Mouse (Mus musculus): ENCODE results near the gene Retreg3. TPM values are rescaled to one million over a fixed set of nuclear protein-coding genes. Genes with fewer than 3 reads are reported as not detected.

The Retreg3 gene
- total and polyA plus RNA-seq, 3 experiments = 28.5 to 31.8 (median 31.0) TPM

DNA sequence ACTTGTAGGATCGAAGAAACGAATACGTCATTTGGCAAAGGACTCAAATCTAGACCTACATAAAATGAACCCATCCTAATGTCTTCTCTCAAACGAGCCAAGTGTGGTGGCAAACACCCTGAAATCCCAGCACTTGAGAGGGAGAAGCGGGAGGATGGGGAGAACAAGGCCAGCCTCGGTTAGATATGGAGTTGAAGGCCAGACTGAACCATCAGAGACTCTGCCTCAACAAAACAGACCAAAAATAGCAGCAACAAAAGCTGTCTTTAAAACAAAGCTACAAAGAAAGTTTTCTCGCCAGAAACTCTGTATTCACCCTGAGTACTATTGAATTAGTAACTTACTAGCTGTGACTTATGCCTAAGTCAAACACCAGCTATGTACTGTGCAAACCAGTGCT, 17.3 kb upstream of the Retreg3 start:
- no peak for DNase-seq
- no peak overlapping the region for H3K27ac ChIP-seq
- intact Hi-C loops (cut with DNase I) = loop anchor here (5.0 kb wide), 1 partner anchor 35 kb away; the partner anchor contains the start of genes Cntnap1 and Plekhh3
- no peaks in the 10 kb centered on the region for H3K36me3 ChIP-seq (ENCODE audit: control insufficient read depth, insufficient read depth, low read length)
- no peaks in the 10 kb centered on the region for H3K27me3 ChIP-seq (ENCODE audit: control insufficient read depth, insufficient read depth, low read length)
- 79% methylated on average over 7 of the region's 7 CpGs for WGBS
- no peaks in the 10 kb centered on the region for H3K79me2 ChIP-seq (replicated peaks; ENCODE audit: control insufficient read depth, insufficient read depth, low read length)
- H3K4me1 ChIP-seq (ENCODE audit: control insufficient read depth, insufficient read depth, low read length) = peaks cover 3% of the 10 kb centered on the region
- no peak overlapping the region for H3K4me3 ChIP-seq
- no peak for TF ChIP-seq POLR2A (IDR thresholded peaks at IDR 0.05; ENCODE audit: insufficient read depth, low read depth, low read length)
- no peak for TF ChIP-seq EP300 (IDR thresholded peaks at IDR 0.05; ENCODE audit: insufficient read depth, low read depth, low read length)
- no peak for TF ChIP-seq CTCF (IDR thresholded peaks at IDR 0.05)
- H3K9ac ChIP-seq (ENCODE audit: low read depth, low read length) = no peak overlapping the region

DNA sequence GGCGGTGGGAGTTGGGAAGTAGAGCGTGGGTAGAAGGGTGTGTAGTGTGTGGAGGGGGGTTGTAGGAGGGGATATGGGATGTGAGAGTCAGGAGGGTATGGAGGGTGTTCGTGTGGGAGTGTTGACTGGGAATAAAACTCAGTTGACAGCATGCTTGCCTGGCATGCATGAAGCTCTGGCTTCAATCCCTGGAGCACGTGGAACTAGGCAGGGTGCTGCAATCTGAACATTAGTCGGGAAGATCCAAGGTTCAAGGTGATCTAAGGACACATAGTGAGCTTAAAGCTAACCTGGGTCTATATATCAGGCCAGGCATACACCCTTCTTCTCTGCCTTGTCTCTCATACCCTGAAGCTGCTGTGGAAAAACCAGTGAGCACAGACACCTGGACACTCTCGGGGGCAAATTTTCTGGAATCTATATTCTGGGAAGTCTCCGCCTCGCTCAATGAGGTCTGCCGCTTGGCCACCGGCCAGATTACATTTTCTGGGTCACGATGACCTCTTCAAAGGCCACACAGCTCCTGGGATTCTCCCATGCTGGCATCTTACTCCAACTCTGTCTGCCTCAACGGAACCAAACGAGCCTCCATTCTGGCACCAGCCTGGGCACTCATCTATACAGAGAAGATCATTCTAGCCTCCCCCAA, 14.6 kb upstream of the Retreg3 start:
- H3K4me1 ChIP-seq (ENCODE audit: control insufficient read depth, insufficient read depth, low read length) = peaks cover 3% of the 10 kb centered on the region
- intact Hi-C loops (cut with DNase I) = no loop called here
- H3K79me2 ChIP-seq (replicated peaks; ENCODE audit: control insufficient read depth, insufficient read depth, low read length) = no peaks in the 10 kb centered on the region
- no peaks in the 10 kb centered on the region for H3K27me3 ChIP-seq (ENCODE audit: control insufficient read depth, insufficient read depth, low read length)
- 54% methylated on average over 13 of the region's 13 CpGs for WGBS
- H3K36me3 ChIP-seq (ENCODE audit: control insufficient read depth, insufficient read depth, low read length) = no peaks in the 10 kb centered on the region
- no peak overlapping the region for H3K27ac ChIP-seq
- no peak overlapping the region for H3K9ac ChIP-seq (ENCODE audit: low read depth, low read length)
- TF ChIP-seq CTCF (IDR thresholded peaks at IDR 0.05) = no peak
- TF ChIP-seq EP300 (IDR thresholded peaks at IDR 0.05; ENCODE audit: insufficient read depth, low read depth, low read length) = 0 out of 2 replicates have a peak, but pooled peaks have one; percentile 75
- H3K4me3 ChIP-seq = no peak overlapping the region
- no peak for DNase-seq

GRCm38 (mm10) chr11:101133037-101133436, 13.3 kb upstream of the Retreg3 start:
- H3K9ac ChIP-seq (ENCODE audit: low read depth, low read length) = no peak overlapping the region
- no peak overlapping the region for H3K4me3 ChIP-seq
- no peaks in the 10 kb centered on the region for H3K36me3 ChIP-seq (ENCODE audit: control insufficient read depth, insufficient read depth, low read length)
- no peak for DNase-seq
- H3K27ac ChIP-seq = no peak overlapping the region
- 43% methylated on average over 12 of the region's 12 CpGs for WGBS
- no peaks in the 10 kb centered on the region for H3K27me3 ChIP-seq (ENCODE audit: control insufficient read depth, insufficient read depth, low read length)
- H3K79me2 ChIP-seq (replicated peaks; ENCODE audit: control insufficient read depth, insufficient read depth, low read length) = no peaks in the 10 kb centered on the region
- intact Hi-C loops (cut with DNase I) = no loop called here
- H3K4me1 ChIP-seq (ENCODE audit: control insufficient read depth, insufficient read depth, low read length) = no peaks in the 10 kb centered on the region; the same call in 1 of the 2 replicates
- TF ChIP-seq POLR2A (IDR thresholded peaks at IDR 0.05; ENCODE audit: insufficient read depth, low read depth, low read length) (no peak), CTCF (IDR thresholded peaks at IDR 0.05) (no peak), EP300 (IDR thresholded peaks at IDR 0.05; ENCODE audit: insufficient read depth, low read depth, low read length) (no peak)

- 89% methylated on average over 6 of the region's 6 CpGs for WGBS
- Histone ChIP-seq H3K27ac (no peak overlapping the region), H3K27me3 (ENCODE audit: control insufficient read depth, insufficient read depth, low read length) (no peaks in the 10 kb centered on the region), H3K4me1 (ENCODE audit: control insufficient read depth, insufficient read depth, low read length) (no peaks in the 10 kb centered on the region; the same call in 1 of the 2 replicates), H3K9ac (ENCODE audit: low read depth, low read length) (no peak overlapping the region), H3K36me3 (ENCODE audit: control insufficient read depth, insufficient read depth, low read length) (no peaks in the 10 kb centered on the region), H3K79me2 (replicated peaks; ENCODE audit: control insufficient read depth, insufficient read depth, low read length) (no peaks in the 10 kb centered on the region), H3K4me3 (no peak overlapping the region)
- TF ChIP-seq CTCF (IDR thresholded peaks at IDR 0.05) = peak; percentile 52
- TF ChIP-seq POLR2A (IDR thresholded peaks at IDR 0.05; ENCODE audit: insufficient read depth, low read depth, low read length) = no peak
- intact Hi-C loops (cut with DNase I) = no loop called here
- no peak for DNase-seq
Observed at GRCm38 (mm10) chr11:101131701-101132100, 12.0 kb upstream of the Retreg3 start.

DNA sequence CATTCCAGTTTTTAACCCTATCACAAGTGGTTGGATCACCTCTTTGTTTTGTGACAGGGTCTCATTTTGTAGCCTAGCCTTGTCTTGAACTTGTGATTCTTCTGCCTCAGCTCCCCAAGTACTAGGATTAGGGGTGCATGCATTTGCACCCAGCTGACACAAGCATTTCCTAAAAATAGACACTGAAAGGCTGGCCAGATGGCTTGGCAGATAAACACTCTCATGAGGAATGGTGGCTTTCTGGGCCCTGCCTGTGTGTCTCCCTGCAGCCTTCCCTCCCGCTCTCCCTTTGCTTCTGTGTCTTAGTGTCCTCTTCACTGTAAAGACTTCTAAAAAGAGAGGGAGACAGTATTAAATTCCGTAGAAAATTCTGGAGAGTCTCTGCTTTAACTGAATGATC, 11.5 kb upstream of the Retreg3 start:
- no peak overlapping the region for H3K4me3 ChIP-seq
- intact Hi-C loops (cut with DNase I) = no loop called here
- no peaks in the 10 kb centered on the region for H3K36me3 ChIP-seq (ENCODE audit: control insufficient read depth, insufficient read depth, low read length)
- TF ChIP-seq POLR2A (IDR thresholded peaks at IDR 0.05; ENCODE audit: insufficient read depth, low read depth, low read length) (no peak), CTCF (IDR thresholded peaks at IDR 0.05) (no peak), EP300 (IDR thresholded peaks at IDR 0.05; ENCODE audit: insufficient read depth, low read depth, low read length) (no peak)
- 93% methylated on average over 2 of the region's 2 CpGs for WGBS
- H3K27ac ChIP-seq = no peak overlapping the region
- no peaks in the 10 kb centered on the region; the same call in 1 of the 2 replicates for H3K4me1 ChIP-seq (ENCODE audit: control insufficient read depth, insufficient read depth, low read length)
- DNase-seq = no peak
- H3K27me3 ChIP-seq (ENCODE audit: control insufficient read depth, insufficient read depth, low read length) = no peaks in the 10 kb centered on the region
- H3K9ac ChIP-seq (ENCODE audit: low read depth, low read length) = no peak overlapping the region
- no peaks in the 10 kb centered on the region for H3K79me2 ChIP-seq (replicated peaks; ENCODE audit: control insufficient read depth, insufficient read depth, low read length)

- intact Hi-C loops (cut with DNase I) = no loop called here
- TF ChIP-seq EP300 (IDR thresholded peaks at IDR 0.05; ENCODE audit: insufficient read depth, low read depth, low read length) = peak; percentile 79
- TF ChIP-seq POLR2A (IDR thresholded peaks at IDR 0.05; ENCODE audit: insufficient read depth, low read depth, low read length) = peak; percentile 19; the same call in 1 of the 2 replicates
- no peak for TF ChIP-seq CTCF (IDR thresholded peaks at IDR 0.05)
- Histone ChIP-seq H3K79me2 (replicated peaks; ENCODE audit: control insufficient read depth, insufficient read depth, low read length) (no peaks in the 10 kb centered on the region), H3K4me1 (ENCODE audit: control insufficient read depth, insufficient read depth, low read length) (no peaks in the 10 kb centered on the region; the same call in 1 of the 2 replicates), H3K36me3 (ENCODE audit: control insufficient read depth, insufficient read depth, low read length) (no peaks in the 10 kb centered on the region), H3K27me3 (ENCODE audit: control insufficient read depth, insufficient read depth, low read length) (no peaks in the 10 kb centered on the region), H3K27ac (peak overlapping the region; percentile 82), H3K9ac (ENCODE audit: low read depth, low read length) (no peak overlapping the region; the same call in 1 of the 2 replicates), H3K4me3 (no peak overlapping the region)
- DNase-seq = peak; percentile 66 to 84
- WGBS = 25% methylated on average over 18 of the region's 18 CpGs
Observed at GRCm38 (mm10) chr11:101130056-101130756, 10.5 kb upstream of the Retreg3 start.

Measured in heart, adult 2 months (tissue).